8 mouse cellular contexts compared by ENCODE assay signal in genomic region chr2:30771806-30772460, GRCm38 (mm10). TPM values are rescaled to one million over a fixed set of nuclear protein-coding genes. Genes with fewer than 3 reads are reported as not detected.
A peak's percentile ranks its signal among the peaks of the same experiment; 100 is the strongest.
DNase-seq lines count a peak whose midpoint lies in the region; ATAC-seq and TF ChIP-seq lines count a peak whose summit lies in the region.

No protein-coding gene starts in this region.

- TF ChIP-seq POLR2A in liver, adult 2 months (IDR thresholded peaks at IDR 0.05; ENCODE audit: extremely low read depth, insufficient read depth, low read length) = no peak

- no peak for TF ChIP-seq CTCF in liver, adult 2 months (IDR thresholded peaks at IDR 0.05; ENCODE audit: low read depth, low read length)

- WGBS in heart, embryonic 13.5 days = 3% methylated on average over 19 of the region's 19 CpGs
- WGBS in liver, adult 2 months = 2% methylated on average over 19 of the region's 19 CpGs
- 9% methylated on average over 19 of the region's 19 CpGs for WGBS in stomach, embryonic 15.5 days

- peak; percentile 71 for DNase-seq in 3T3-L1 (ENCODE audit: low read depth, low spot score)
- peak; percentile 93 for DNase-seq in brain, adult 2 months (ENCODE audit: low read depth, low spot score)
- peak; percentile 87 for DNase-seq in kidney, postnatal 10 days
- DNase-seq in liver, adult 2 months (ENCODE audit: extremely low read depth, low read depth, low spot score) = peak; percentile 87

- no peaks in the 10 kb centered on the region for H3K9me3 ChIP-seq in erythroblast, embryonic 14.5 days (ENCODE audit: control insufficient read depth, low read length)
- no peaks in the 10 kb centered on the region for H3K9me3 ChIP-seq in heart, embryonic 13.5 days
- H3K9me3 ChIP-seq in stomach, embryonic 15.5 days = no peaks in the 10 kb centered on the region

- H3K4me2 ChIP-seq in heart, embryonic 13.5 days = peak overlapping the region; percentile 97
- peak overlapping the region; percentile 98 for H3K4me2 ChIP-seq in stomach, embryonic 15.5 days

- H3K27me3 ChIP-seq in erythroblast, embryonic 14.5 days (ENCODE audit: control insufficient read depth) = peaks cover 5% of the 10 kb centered on the region
- H3K27me3 ChIP-seq in heart, embryonic 13.5 days (replicated peaks) = no peaks in the 10 kb centered on the region
- H3K27me3 ChIP-seq in liver, adult 2 months (ENCODE audit: control insufficient read depth, insufficient read depth, low read length) = no peaks in the 10 kb centered on the region
- H3K27me3 ChIP-seq in stomach, embryonic 15.5 days (replicated peaks) = no peaks in the 10 kb centered on the region

- peak overlapping the region; percentile 81 for H3K4me3 ChIP-seq in erythroblast, embryonic 14.5 days (replicated peaks)
- H3K4me3 ChIP-seq in heart, embryonic 13.5 days = peak overlapping the region; percentile 66
- peak overlapping the region; percentile 45 for H3K4me3 ChIP-seq in liver, adult 2 months (ENCODE audit: insufficient read depth, low read depth, low read length)
- H3K4me3 ChIP-seq in stomach, embryonic 15.5 days (replicated peaks) = peak overlapping the region; percentile 52

- H3K9ac ChIP-seq in heart, embryonic 13.5 days = peak overlapping the region; percentile 84
- peak overlapping the region; percentile 69 for H3K9ac ChIP-seq in liver, adult 2 months (ENCODE audit: low read depth, low read length)
- H3K9ac ChIP-seq in stomach, embryonic 15.5 days = peak overlapping the region; percentile 58

- peaks cover 88% of the 10 kb centered on the region for H3K4me1 ChIP-seq in erythroblast, embryonic 14.5 days (ENCODE audit: control insufficient read depth)
- peaks cover 52% of the 10 kb centered on the region for H3K4me1 ChIP-seq in heart, embryonic 13.5 days
- peaks cover 9% of the 10 kb centered on the region for H3K4me1 ChIP-seq in liver, adult 2 months (ENCODE audit: control insufficient read depth, insufficient read depth, low read length)
- peaks cover 22% of the 10 kb centered on the region for H3K4me1 ChIP-seq in stomach, embryonic 15.5 days

- peak; percentile 47 for ATAC-seq in heart, embryonic 13.5 days (ENCODE audit: extremely low read depth, insufficient number of reproducible peaks, low FRiP score, low TSS enrichment)
- peak; percentile 63; the same call in 1 of the 2 replicates for ATAC-seq in monocyte, adult 5-6 weeks (replicated peaks; ENCODE audit: insufficient number of reproducible peaks, low FRiP score, low TSS enrichment, poor library complexity, severe bottlenecking)
- ATAC-seq in stomach, embryonic 15.5 days (ENCODE audit: insufficient read depth, low FRiP score, low read depth) = peak; percentile 88

- H3K79me2 ChIP-seq in liver, adult 2 months (ENCODE audit: control insufficient read depth, insufficient read depth, low read length) = no peaks in the 10 kb centered on the region

- H3K36me3 ChIP-seq in erythroblast, embryonic 14.5 days (ENCODE audit: control insufficient read depth) = peaks cover 9% of the 10 kb centered on the region
- H3K36me3 ChIP-seq in heart, embryonic 13.5 days = no peaks in the 10 kb centered on the region
- no peaks in the 10 kb centered on the region for H3K36me3 ChIP-seq in liver, adult 2 months (ENCODE audit: control insufficient read depth, insufficient read depth, low read length)
- H3K36me3 ChIP-seq in stomach, embryonic 15.5 days = no peaks in the 10 kb centered on the region

- H3K27ac ChIP-seq in heart, embryonic 13.5 days (replicated peaks) = peak overlapping the region; percentile 96
- peak overlapping the region; percentile 65 for H3K27ac ChIP-seq in liver, adult 2 months (replicated peaks; ENCODE audit: insufficient read depth, low read depth, low read length)
- peak overlapping the region; percentile 86 for H3K27ac ChIP-seq in stomach, embryonic 15.5 days

RNA-seq across cellular contexts. Expression of gene 1700001O22Rik, which starts 31.5 kb away (rescaled TPM):
- not detected in 2 replicates for polyA plus RNA-seq in erythroblast, embryonic 14.5 days (2012)
- polyA plus RNA-seq in heart, embryonic 13.5 days (2015; fragmentation: Nextera tagmentation; extraction: Ambion mirVana) = 1.7 and 2.1 TPM in 2 replicates
- total RNA-seq in liver, adult 2 months (2014; rRNA removed) = not detected in 2 replicates
- polyA plus RNA-seq in liver, adult 2 months (2012; rRNA removed) = 0.11 TPM in 1 of 2 replicates, not detected in the other
- 0.68 TPM in 1 of 3 replicates, not detected in the others for total RNA-seq in monocyte, adult 5-6 weeks (2017)
- 2.8 and 2.9 TPM in 2 replicates for polyA plus RNA-seq in stomach, embryonic 15.5 days (2015; fragmentation: Nextera tagmentation; extraction: Ambion mirVana)

RNA-seq across cellular contexts. Expression of gene Ntmt1, which starts 35.7 kb away (rescaled TPM):
- 1.8 TPM in 2 replicates for polyA plus RNA-seq in erythroblast, embryonic 14.5 days (2012)
- 72.7 and 81.4 TPM in 2 replicates for polyA plus RNA-seq in heart, embryonic 13.5 days (2015; fragmentation: Nextera tagmentation; extraction: Ambion mirVana)
- 8.3 and 8.8 TPM in 2 replicates for total RNA-seq in liver, adult 2 months (2014; rRNA removed)
- 11.9 and 15.9 TPM in 2 replicates for polyA plus RNA-seq in liver, adult 2 months (2012; rRNA removed)
- total RNA-seq in monocyte, adult 5-6 weeks (2017) = 7.1 to 15.9 TPM (median 9.9 TPM) in 3 replicates
- polyA plus RNA-seq in stomach, embryonic 15.5 days (2015; fragmentation: Nextera tagmentation; extraction: Ambion mirVana) = 78.8 and 82.3 TPM in 2 replicates

RNA-seq across cellular contexts. Expression of gene Asb6, which starts 58.2 kb away (rescaled TPM):
- polyA plus RNA-seq in erythroblast, embryonic 14.5 days (2012) = 16.3 and 18.5 TPM in 2 replicates
- polyA plus RNA-seq in heart, embryonic 13.5 days (2015; fragmentation: Nextera tagmentation; extraction: Ambion mirVana) = 20.0 and 21.8 TPM in 2 replicates
- 4.6 and 5.6 TPM in 2 replicates for total RNA-seq in liver, adult 2 months (2014; rRNA removed)
- polyA plus RNA-seq in liver, adult 2 months (2012; rRNA removed) = 15.4 and 17.4 TPM in 2 replicates
- 20.4 to 45.6 TPM (median 27.7 TPM) in 3 replicates for total RNA-seq in monocyte, adult 5-6 weeks (2017)
- polyA plus RNA-seq in stomach, embryonic 15.5 days (2015; fragmentation: Nextera tagmentation; extraction: Ambion mirVana) = 29.5 and 30.1 TPM in 2 replicates

Comparison
In these comparisons a context has a peak if more than half of its experiments do, and no peak if none do; other contexts are left out.
1. Peak in every context shown above with its lines: DNase-seq, ATAC-seq, H3K4me3 ChIP-seq and H3K27ac ChIP-seq.